Mouse (Mus musculus): Measurements from ENCODE around the gene Ube2u. TPM values are rescaled to one million over a fixed set of nuclear protein-coding genes. Genes with fewer than 3 reads are reported as not detected.

Ube2u gene
- polyA plus RNA-seq, 1 experiment from 2014 or later = 0.30 TPM

- H3K4me1 ChIP-seq = no peaks in the 10 kb centered on the region
- DNase-seq (ENCODE audit: low spot score) = no peak
- no peak overlapping the region for H3K4me3 ChIP-seq
- H3K27ac ChIP-seq = no peak overlapping the region
- no peaks in the 10 kb centered on the region for H3K36me3 ChIP-seq
- H3K27me3 ChIP-seq (ENCODE audit: insufficient read depth, poor library complexity, severe bottlenecking) = peaks cover 10% of the 10 kb centered on the region
- 87% methylated on average over 4 of the region's 4 CpGs for WGBS
- no peaks in the 10 kb centered on the region for H3K9me3 ChIP-seq
Measured at GRCm38 (mm10) chr4:100595771-100596170, 117.1 kb downstream of the Ube2u start.

GRCm38 (mm10) chr4:100596630-100597029 lies 118.0 kb downstream of the Ube2u start:
- no peaks in the 10 kb centered on the region for H3K4me1 ChIP-seq
- no peak overlapping the region for H3K27ac ChIP-seq
- no peaks in the 10 kb centered on the region for H3K36me3 ChIP-seq
- no peak for DNase-seq (ENCODE audit: low spot score)
- H3K4me3 ChIP-seq = no peak overlapping the region
- 84% methylated on average over 5 of the region's 5 CpGs for WGBS
- H3K9me3 ChIP-seq = no peaks in the 10 kb centered on the region
- H3K27me3 ChIP-seq (ENCODE audit: insufficient read depth, poor library complexity, severe bottlenecking) = peaks cover 5% of the 10 kb centered on the region

GRCm38 (mm10) chr4:100597049-100597448 lies 118.4 kb downstream of the Ube2u start:
- 79% methylated on average over 4 of the region's 4 CpGs for WGBS
- H3K4me3 ChIP-seq = no peak overlapping the region
- no peaks in the 10 kb centered on the region for H3K9me3 ChIP-seq
- H3K27me3 ChIP-seq (ENCODE audit: insufficient read depth, poor library complexity, severe bottlenecking) = peaks cover 5% of the 10 kb centered on the region; the same call in 1 of the 2 replicates
- no peak for DNase-seq (ENCODE audit: low spot score)
- H3K4me1 ChIP-seq = no peaks in the 10 kb centered on the region
- H3K36me3 ChIP-seq = no peaks in the 10 kb centered on the region
- H3K27ac ChIP-seq = no peak overlapping the region

Data from heart, embryonic 10.5 days (tissue).